Mouse (Mus musculus): ENCODE measurements around the gene Wdr41. TPM values are rescaled to one million over a fixed set of nuclear protein-coding genes. Genes with fewer than 3 reads are reported as not detected.

Gene Wdr41
- 24.3 and 26.5 TPM in 2 replicates for polyA plus RNA-seq (2014; fragmentation: Nextera tagmentation; extraction: Ambion mirVana)

- H3K4me3 ChIP-seq (ENCODE audit: low read depth, low read length), result peak within 1 kb of the TSS; percentile 69
- WGBS, result 2% methylated on average over 68 of the region's 68 CpGs
- H3K4me1 ChIP-seq (ENCODE audit: control insufficient read depth, insufficient read depth, low read length), result peaks cover 9% of the 10 kb centered on the region; the same call in 1 of the 2 replicates
- peak within 1 kb of the TSS; percentile 98 for H3K27ac ChIP-seq (ENCODE audit: low read length)
- H3K9me3 ChIP-seq (ENCODE audit: control insufficient read depth, low read depth, low read length), result no peaks in the 10 kb centered on the region
- H3K36me3 ChIP-seq (ENCODE audit: control insufficient read depth, insufficient read depth, low read length), result peaks cover 8% of the 10 kb centered on the region; the same call in 1 of the 2 replicates
- ATAC-seq (ENCODE audit: insufficient number of reproducible peaks, insufficient read depth, low FRiP score, low read depth), result peak; percentile 95
- H3K4me2 ChIP-seq (replicated peaks; ENCODE audit: low read depth, low read length), result peak within 1 kb of the TSS; percentile 40
- no peaks in the 10 kb centered on the region for H3K27me3 ChIP-seq (ENCODE audit: control insufficient read depth, insufficient read depth, low read length)
- H3K9ac ChIP-seq (replicated peaks; ENCODE audit: low read depth, low read length), result peak within 1 kb of the TSS; percentile 90
Measured at GRCm38 (mm10) chr13:94976219-94977186, at the start of gene Wdr41. Gene Wdr41 (plus strand): TSS chr13:94976344.

GRCm38 (mm10) chr13:94928086-94928485 lies 48.1 kb upstream of the Wdr41 start:
- Histone ChIP-seq H3K4me1 (ENCODE audit: control insufficient read depth, insufficient read depth, low read length) (no peaks in the 10 kb centered on the region), H3K9ac (replicated peaks; ENCODE audit: low read depth, low read length) (no peak overlapping the region), H3K27ac (ENCODE audit: low read length) (no peak overlapping the region), H3K9me3 (ENCODE audit: control insufficient read depth, low read depth, low read length) (no peaks in the 10 kb centered on the region), H3K4me3 (ENCODE audit: low read depth, low read length) (no peak overlapping the region), H3K27me3 (ENCODE audit: control insufficient read depth, insufficient read depth, low read length) (no peaks in the 10 kb centered on the region), H3K36me3 (ENCODE audit: control insufficient read depth, insufficient read depth, low read length) (no peaks in the 10 kb centered on the region), H3K4me2 (replicated peaks; ENCODE audit: low read depth, low read length) (no peak overlapping the region)
- 70% methylated on average over 3 of the region's 3 CpGs for WGBS
- no peak for ATAC-seq (ENCODE audit: insufficient number of reproducible peaks, insufficient read depth, low FRiP score, low read depth)

DNA sequence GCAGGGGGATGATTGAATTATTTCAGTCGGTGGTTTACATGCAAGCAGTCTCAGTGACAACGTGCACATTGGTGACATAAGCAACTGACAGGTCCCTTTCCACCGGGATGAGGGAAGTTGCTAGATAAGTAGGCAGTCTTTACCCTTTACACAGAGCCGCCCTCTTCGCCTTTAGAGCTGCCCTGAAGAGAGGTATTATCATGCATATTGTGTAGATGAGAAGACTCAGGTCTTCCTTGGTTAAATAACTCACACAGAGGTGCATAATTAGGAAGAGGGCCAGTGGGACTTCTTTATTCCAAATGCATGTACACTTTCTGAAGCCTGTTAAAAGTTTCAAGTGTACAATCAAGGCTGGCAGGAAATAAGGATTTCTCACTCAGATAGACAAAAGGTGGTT lies 37.7 kb upstream of the Wdr41 start:
- ATAC-seq (ENCODE audit: insufficient number of reproducible peaks, insufficient read depth, low FRiP score, low read depth), result no peak
- H3K27ac ChIP-seq (ENCODE audit: low read length), result no peak overlapping the region
- H3K4me3 ChIP-seq (ENCODE audit: low read depth, low read length), result no peak overlapping the region
- 63% methylated on average over 5 of the region's 5 CpGs for WGBS
- no peaks in the 10 kb centered on the region for H3K4me1 ChIP-seq (ENCODE audit: control insufficient read depth, insufficient read depth, low read length)
- no peak overlapping the region for H3K9ac ChIP-seq (replicated peaks; ENCODE audit: low read depth, low read length)
- no peaks in the 10 kb centered on the region for H3K36me3 ChIP-seq (ENCODE audit: control insufficient read depth, insufficient read depth, low read length)
- no peaks in the 10 kb centered on the region for H3K27me3 ChIP-seq (ENCODE audit: control insufficient read depth, insufficient read depth, low read length)
- H3K9me3 ChIP-seq (ENCODE audit: control insufficient read depth, low read depth, low read length), result no peaks in the 10 kb centered on the region
- no peak overlapping the region for H3K4me2 ChIP-seq (replicated peaks; ENCODE audit: low read depth, low read length)

DNA sequence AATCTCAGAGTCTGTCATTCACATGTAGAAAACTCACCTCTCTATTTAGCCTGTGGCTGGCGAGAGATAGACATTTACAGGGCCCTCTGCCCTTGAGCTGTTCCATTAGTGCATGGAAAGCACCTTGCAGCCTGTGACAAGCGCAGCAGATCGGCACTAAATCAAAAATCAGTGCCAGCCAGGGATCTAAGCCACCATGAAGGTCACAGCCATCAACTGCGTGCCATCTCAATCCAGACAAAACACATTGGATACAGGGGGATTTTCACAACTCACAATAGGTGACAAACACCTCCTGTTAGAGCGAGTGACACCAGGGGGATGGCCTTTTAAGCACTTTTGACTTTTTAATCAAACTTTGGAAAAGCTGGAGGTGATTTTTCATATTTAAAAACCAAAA lies 36.0 kb upstream of the Wdr41 start:
- 72% methylated on average over 5 of the region's 5 CpGs for WGBS
- H3K27me3 ChIP-seq (ENCODE audit: control insufficient read depth, insufficient read depth, low read length), result no peaks in the 10 kb centered on the region
- ATAC-seq (ENCODE audit: insufficient number of reproducible peaks, insufficient read depth, low FRiP score, low read depth), result no peak

GRCm38 (mm10) chr13:94941230-94941629 lies 34.9 kb upstream of the Wdr41 start:
- H3K4me2 ChIP-seq (replicated peaks; ENCODE audit: low read depth, low read length), result no peak overlapping the region
- H3K36me3 ChIP-seq (ENCODE audit: control insufficient read depth, insufficient read depth, low read length), result no peaks in the 10 kb centered on the region
- ATAC-seq (ENCODE audit: insufficient number of reproducible peaks, insufficient read depth, low FRiP score, low read depth), result no peak
- no peak overlapping the region for H3K9ac ChIP-seq (replicated peaks; ENCODE audit: low read depth, low read length)
- 16% methylated on average over 4 of the region's 4 CpGs for WGBS
- H3K9me3 ChIP-seq (ENCODE audit: control insufficient read depth, low read depth, low read length), result no peaks in the 10 kb centered on the region
- no peaks in the 10 kb centered on the region for H3K27me3 ChIP-seq (ENCODE audit: control insufficient read depth, insufficient read depth, low read length)
- H3K4me1 ChIP-seq (ENCODE audit: control insufficient read depth, insufficient read depth, low read length), result no peaks in the 10 kb centered on the region
- no peak overlapping the region for H3K27ac ChIP-seq (ENCODE audit: low read length)
- no peak overlapping the region for H3K4me3 ChIP-seq (ENCODE audit: low read depth, low read length)

More for the DNA sequence above, 36.0 kb upstream of the Wdr41 start:
- Histone ChIP-seq H3K4me1 (ENCODE audit: control insufficient read depth, insufficient read depth, low read length) (no peaks in the 10 kb centered on the region), H3K4me3 (ENCODE audit: low read depth, low read length) (no peak overlapping the region), H3K9me3 (ENCODE audit: control insufficient read depth, low read depth, low read length) (no peaks in the 10 kb centered on the region), H3K36me3 (ENCODE audit: control insufficient read depth, insufficient read depth, low read length) (no peaks in the 10 kb centered on the region), H3K27ac (ENCODE audit: low read length) (no peak overlapping the region), H3K4me2 (replicated peaks; ENCODE audit: low read depth, low read length) (no peak overlapping the region), H3K9ac (replicated peaks; ENCODE audit: low read depth, low read length) (no peak overlapping the region)

- ATAC-seq (ENCODE audit: insufficient number of reproducible peaks, insufficient read depth, low FRiP score, low read depth), result no peak
- Histone ChIP-seq H3K9me3 (ENCODE audit: control insufficient read depth, low read depth, low read length) (no peaks in the 10 kb centered on the region), H3K27me3 (ENCODE audit: control insufficient read depth, insufficient read depth, low read length) (no peaks in the 10 kb centered on the region), H3K27ac (ENCODE audit: low read length) (no peak overlapping the region), H3K9ac (replicated peaks; ENCODE audit: low read depth, low read length) (no peak overlapping the region), H3K36me3 (ENCODE audit: control insufficient read depth, insufficient read depth, low read length) (no peaks in the 10 kb centered on the region), H3K4me1 (ENCODE audit: control insufficient read depth, insufficient read depth, low read length) (no peaks in the 10 kb centered on the region), H3K4me2 (replicated peaks; ENCODE audit: low read depth, low read length) (no peak overlapping the region), H3K4me3 (ENCODE audit: low read depth, low read length) (no peak overlapping the region)
- 69% methylated on average over 6 of the region's 6 CpGs for WGBS
Measured at GRCm38 (mm10) chr13:94955941-94956340, 20.2 kb upstream of the Wdr41 start.

DNA sequence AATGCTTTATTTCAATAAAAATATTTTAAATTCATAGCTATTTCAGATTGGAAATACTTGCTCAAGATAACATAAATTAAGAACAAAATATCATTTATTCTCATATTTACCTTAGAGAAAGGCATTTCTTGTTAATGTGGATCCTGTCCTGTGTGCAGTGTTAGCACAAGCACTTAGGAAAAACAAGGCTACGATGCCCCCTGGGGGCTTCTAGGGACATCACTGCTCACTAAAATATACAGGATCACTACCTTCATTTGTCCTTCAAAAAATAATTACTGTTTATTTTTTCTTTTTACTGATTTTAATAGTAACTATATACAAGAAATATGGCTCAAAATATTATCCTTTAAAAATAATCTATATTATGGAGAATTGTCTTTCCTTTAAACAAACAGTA lies 18.2 kb upstream of the Wdr41 start:
- no peaks in the 10 kb centered on the region for H3K4me1 ChIP-seq (ENCODE audit: control insufficient read depth, insufficient read depth, low read length)
- H3K36me3 ChIP-seq (ENCODE audit: control insufficient read depth, insufficient read depth, low read length), result no peaks in the 10 kb centered on the region
- 50% methylated on average over 1 of the region's 1 CpGs for WGBS
- H3K27ac ChIP-seq (ENCODE audit: low read length), result no peak overlapping the region
- H3K9ac ChIP-seq (replicated peaks; ENCODE audit: low read depth, low read length), result no peak overlapping the region
- H3K4me2 ChIP-seq (replicated peaks; ENCODE audit: low read depth, low read length), result no peak overlapping the region
- no peak for ATAC-seq (ENCODE audit: insufficient number of reproducible peaks, insufficient read depth, low FRiP score, low read depth)
- no peak overlapping the region for H3K4me3 ChIP-seq (ENCODE audit: low read depth, low read length)
- no peaks in the 10 kb centered on the region for H3K9me3 ChIP-seq (ENCODE audit: control insufficient read depth, low read depth, low read length)
- no peaks in the 10 kb centered on the region for H3K27me3 ChIP-seq (ENCODE audit: control insufficient read depth, insufficient read depth, low read length)

DNA sequence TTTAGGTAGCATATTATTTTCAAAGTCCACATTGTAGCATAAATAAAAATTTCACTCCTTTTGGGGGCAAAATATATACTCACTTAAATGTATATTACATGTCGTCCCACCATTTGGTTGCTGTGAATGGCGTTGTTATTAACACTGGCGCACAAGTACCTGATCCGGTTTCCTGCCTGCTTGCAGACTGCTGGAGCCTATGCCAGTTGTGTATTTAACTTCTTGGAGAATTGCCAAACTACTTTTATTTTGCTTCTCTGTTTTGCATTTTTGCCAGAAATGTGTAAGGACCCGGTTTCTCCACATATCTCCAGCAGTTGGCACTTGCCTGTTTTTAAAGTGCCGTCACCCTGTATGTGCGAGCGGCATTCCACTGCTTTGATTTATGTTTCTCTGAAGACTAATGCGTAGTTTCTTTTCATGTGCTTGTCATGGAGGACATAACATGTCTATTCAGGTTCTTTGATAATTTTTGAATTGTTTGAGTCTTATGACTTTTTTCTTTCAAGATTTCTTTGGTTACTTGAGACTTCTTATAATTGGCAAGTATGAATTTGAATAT lies 6.1 kb upstream of the Wdr41 start:
- no peak overlapping the region for H3K4me3 ChIP-seq (ENCODE audit: low read depth, low read length)
- H3K27me3 ChIP-seq (ENCODE audit: control insufficient read depth, insufficient read depth, low read length), result no peaks in the 10 kb centered on the region
- no peaks in the 10 kb centered on the region for H3K4me1 ChIP-seq (ENCODE audit: control insufficient read depth, insufficient read depth, low read length)
- H3K4me2 ChIP-seq (replicated peaks; ENCODE audit: low read depth, low read length), result no peak overlapping the region
- H3K9ac ChIP-seq (replicated peaks; ENCODE audit: low read depth, low read length), result no peak overlapping the region
- no peak for ATAC-seq (ENCODE audit: insufficient number of reproducible peaks, insufficient read depth, low FRiP score, low read depth)
- H3K36me3 ChIP-seq (ENCODE audit: control insufficient read depth, insufficient read depth, low read length), result no peaks in the 10 kb centered on the region
- no peaks in the 10 kb centered on the region for H3K9me3 ChIP-seq (ENCODE audit: control insufficient read depth, low read depth, low read length)
- 43% methylated on average over 9 of the region's 9 CpGs for WGBS
- no peak overlapping the region for H3K27ac ChIP-seq (ENCODE audit: low read length)
